Mouse (Mus musculus): ENCODE data around the gene Adar. TPM values are rescaled to one million over a fixed set of nuclear protein-coding genes. Genes with fewer than 3 reads are reported as not detected.

The Adar gene
- polyA plus RNA-seq (2015; fragmentation: Nextera tagmentation; extraction: Ambion mirVana): 6.4 and 7.4 TPM in 2 replicates

GRCm38 (mm10) chr3:89714359-89715206 is at the start of gene Adar:
Gene Adar, plus strand, starts transcription at chr3:89715022.
- Histone ChIP-seq H3K4me3 (replicated peaks) (peak within 1 kb of the TSS; percentile 80), H3K9me3 (replicated peaks) (no peaks in the 10 kb centered on the region), H3K9ac (peak within 1 kb of the TSS; percentile 76), H3K36me3 (no peaks in the 10 kb centered on the region), H3K4me2 (peak within 1 kb of the TSS; percentile 95), H3K27ac (no peak within 1 kb of the TSS), H3K4me1 (replicated peaks) (peaks cover 20% of the 10 kb centered on the region), H3K27me3 (peaks cover 9% of the 10 kb centered on the region)
- DNase-seq: peak; percentile 48
- 5% methylated on average over 28 of the region's 28 CpGs for WGBS (ENCODE audit: insufficient replicate concordance)
- ATAC-seq (ENCODE audit: low read depth): peak; percentile 65

GRCm38 (mm10) chr3:89667131-89667530 is 47.7 kb upstream of the Adar start:
- ATAC-seq (ENCODE audit: low read depth) (no peak), DNase-seq (no peak)
- no peak overlapping the region for H3K27ac ChIP-seq
- no peak overlapping the region for H3K4me2 ChIP-seq
- no peaks in the 10 kb centered on the region for H3K4me1 ChIP-seq (replicated peaks)
- no peaks in the 10 kb centered on the region for H3K27me3 ChIP-seq
- H3K4me3 ChIP-seq (replicated peaks): no peak overlapping the region
- H3K9me3 ChIP-seq (replicated peaks): no peaks in the 10 kb centered on the region
- WGBS (ENCODE audit: insufficient replicate concordance): 21% methylated on average over 11 of the region's 11 CpGs
- no peaks in the 10 kb centered on the region for H3K36me3 ChIP-seq
- no peak overlapping the region for H3K9ac ChIP-seq

GRCm38 (mm10) chr3:89671334-89671733 is 43.5 kb upstream of the Adar start:
- Histone ChIP-seq H3K27me3 (no peaks in the 10 kb centered on the region), H3K4me3 (replicated peaks) (no peak overlapping the region), H3K36me3 (no peaks in the 10 kb centered on the region), H3K4me1 (replicated peaks) (no peaks in the 10 kb centered on the region), H3K9me3 (replicated peaks) (no peaks in the 10 kb centered on the region), H3K27ac (no peak overlapping the region), H3K4me2 (no peak overlapping the region), H3K9ac (no peak overlapping the region)
- DNase-seq (no peak), ATAC-seq (ENCODE audit: low read depth) (no peak)
- 45% methylated on average over 6 of the region's 6 CpGs for WGBS (ENCODE audit: insufficient replicate concordance)

GRCm38 (mm10) chr3:89672573-89673317 is 42.1 kb upstream of the Adar start:
- Histone ChIP-seq H3K27ac (no peak overlapping the region), H3K4me2 (no peak overlapping the region), H3K4me1 (replicated peaks) (no peaks in the 10 kb centered on the region), H3K9ac (no peak overlapping the region), H3K36me3 (no peaks in the 10 kb centered on the region), H3K9me3 (replicated peaks) (no peaks in the 10 kb centered on the region), H3K27me3 (no peaks in the 10 kb centered on the region), H3K4me3 (replicated peaks) (no peak overlapping the region)
- WGBS (ENCODE audit: insufficient replicate concordance): 56% methylated on average over 12 of the region's 12 CpGs
- DNase-seq (no peak), ATAC-seq (ENCODE audit: low read depth) (no peak)

- H3K9me3 ChIP-seq (replicated peaks): no peaks in the 10 kb centered on the region
- H3K4me1 ChIP-seq (replicated peaks): no peaks in the 10 kb centered on the region
- DNase-seq (no peak), ATAC-seq (ENCODE audit: low read depth) (no peak)
- no peak overlapping the region for H3K4me3 ChIP-seq (replicated peaks)
- H3K9ac ChIP-seq: no peak overlapping the region
- no peak overlapping the region for H3K4me2 ChIP-seq
- H3K27ac ChIP-seq: no peak overlapping the region
- peaks cover 17% of the 10 kb centered on the region for H3K27me3 ChIP-seq
- 69% methylated on average over 5 of the region's 5 CpGs for WGBS (ENCODE audit: insufficient replicate concordance)
- H3K36me3 ChIP-seq: no peaks in the 10 kb centered on the region
Observed at GRCm38 (mm10) chr3:89677617-89678016, 37.2 kb upstream of the Adar start.

GRCm38 (mm10) chr3:89686031-89686430 is 28.8 kb upstream of the Adar start:
- Histone ChIP-seq H3K4me2 (no peak overlapping the region), H3K9ac (no peak overlapping the region), H3K27me3 (peaks cover 45% of the 10 kb centered on the region), H3K36me3 (no peaks in the 10 kb centered on the region), H3K4me3 (replicated peaks) (no peak overlapping the region), H3K9me3 (replicated peaks) (no peaks in the 10 kb centered on the region), H3K27ac (no peak overlapping the region), H3K4me1 (replicated peaks) (no peaks in the 10 kb centered on the region)
- WGBS (ENCODE audit: insufficient replicate concordance): 23% methylated on average over 5 of the region's 5 CpGs
- ATAC-seq (ENCODE audit: low read depth): no peak
- no peak for DNase-seq

- Histone ChIP-seq H3K4me2 (peak overlapping the region; percentile 49), H3K9me3 (replicated peaks) (no peaks in the 10 kb centered on the region), H3K27me3 (peaks cover 22% of the 10 kb centered on the region), H3K9ac (no peak overlapping the region), H3K36me3 (no peaks in the 10 kb centered on the region), H3K4me1 (replicated peaks) (no peaks in the 10 kb centered on the region), H3K27ac (no peak overlapping the region), H3K4me3 (replicated peaks) (peak overlapping the region; percentile 26)
- no peak; the same call in 1 of the 2 replicates for ATAC-seq (ENCODE audit: low read depth)
- DNase-seq: peak; percentile 35
- 7% methylated on average over 25 of the region's 25 CpGs for WGBS (ENCODE audit: insufficient replicate concordance)
Observed at GRCm38 (mm10) chr3:89688694-89689581, 25.9 kb upstream of the Adar start.

- ATAC-seq (ENCODE audit: low read depth): no peak
- no peaks in the 10 kb centered on the region for H3K9me3 ChIP-seq (replicated peaks)
- no peak overlapping the region for H3K4me2 ChIP-seq
- H3K36me3 ChIP-seq: no peaks in the 10 kb centered on the region
- 57% methylated on average over 9 of the region's 9 CpGs for WGBS (ENCODE audit: insufficient replicate concordance)
- H3K4me3 ChIP-seq (replicated peaks): no peak overlapping the region
- H3K27me3 ChIP-seq: peaks cover 21% of the 10 kb centered on the region
- no peak overlapping the region for H3K9ac ChIP-seq
- H3K27ac ChIP-seq: no peak overlapping the region
- DNase-seq: no peak
- no peaks in the 10 kb centered on the region for H3K4me1 ChIP-seq (replicated peaks)
Observed at GRCm38 (mm10) chr3:89691776-89692175, 23.0 kb upstream of the Adar start.

- H3K9ac ChIP-seq: no peak overlapping the region
- no peak overlapping the region for H3K27ac ChIP-seq
- no peak overlapping the region for H3K4me3 ChIP-seq (replicated peaks)
- 72% methylated on average over 12 of the region's 12 CpGs for WGBS (ENCODE audit: insufficient replicate concordance)
- H3K36me3 ChIP-seq: no peaks in the 10 kb centered on the region
- H3K4me2 ChIP-seq: no peak overlapping the region
- no peak for DNase-seq
- no peaks in the 10 kb centered on the region for H3K4me1 ChIP-seq (replicated peaks)
- H3K9me3 ChIP-seq (replicated peaks): no peaks in the 10 kb centered on the region
- H3K27me3 ChIP-seq: no peaks in the 10 kb centered on the region
- no peak for ATAC-seq (ENCODE audit: low read depth)
Observed at GRCm38 (mm10) chr3:89696152-89696821, 18.5 kb upstream of the Adar start.

GRCm38 (mm10) chr3:89698958-89699357 is 15.9 kb upstream of the Adar start:
- no peak overlapping the region for H3K4me3 ChIP-seq (replicated peaks)
- no peaks in the 10 kb centered on the region for H3K9me3 ChIP-seq (replicated peaks)
- H3K9ac ChIP-seq: no peak overlapping the region
- WGBS (ENCODE audit: insufficient replicate concordance): 71% methylated on average over 1 of the region's 1 CpGs
- H3K27ac ChIP-seq: no peak overlapping the region
- H3K4me2 ChIP-seq: no peak overlapping the region
- no peak for ATAC-seq (ENCODE audit: low read depth)
- no peak for DNase-seq
- no peaks in the 10 kb centered on the region for H3K36me3 ChIP-seq
- no peaks in the 10 kb centered on the region for H3K4me1 ChIP-seq (replicated peaks)
- 0 out of 2 replicates have a peak, but pooled peaks cover 4% of the 10 kb centered on the region for H3K27me3 ChIP-seq

All from liver, embryonic 13.5 days (tissue).